Mouse (Mus musculus): ENCODE measurements around the gene Avpi1. TPM values are rescaled to one million over a fixed set of nuclear protein-coding genes. Genes with fewer than 3 reads are reported as not detected.
A peak's percentile ranks its signal among the peaks of the same experiment; 100 is the strongest.

The Avpi1 gene
- polyA plus RNA-seq, 1 experiment = 41.1 TPM

- H3K4me1 ChIP-seq (ENCODE audit: control insufficient read depth, insufficient read depth, low read length) = no peaks in the 10 kb centered on the region
- H3K4me3 ChIP-seq (ENCODE audit: insufficient read depth, low read length) = no peak overlapping the region
- no peak overlapping the region for H3K27ac ChIP-seq (ENCODE audit: insufficient read depth, low read length)
- no peak for TF ChIP-seq POLR2A (IDR thresholded peaks at IDR 0.05; ENCODE audit: extremely low read depth, insufficient read depth, low read length)
- no peak for TF ChIP-seq CTCF (IDR thresholded peaks at IDR 0.05; ENCODE audit: extremely low read depth, insufficient read depth, low read length)
These were observed 7.3 kb upstream of the Avpi1 start for GRCm38 (mm10) chr19:42136126-42136525.

GRCm38 (mm10) chr19:42135070-42135469 is 6.2 kb upstream of the Avpi1 start:
- no peaks in the 10 kb centered on the region; the same call in 1 of the 2 replicates for H3K4me1 ChIP-seq (ENCODE audit: control insufficient read depth, insufficient read depth, low read length)
- H3K4me3 ChIP-seq (ENCODE audit: insufficient read depth, low read length) = no peak overlapping the region
- no peak overlapping the region for H3K27ac ChIP-seq (ENCODE audit: insufficient read depth, low read length)
- no peak for TF ChIP-seq CTCF (IDR thresholded peaks at IDR 0.05; ENCODE audit: extremely low read depth, insufficient read depth, low read length)
- no peak for TF ChIP-seq POLR2A (IDR thresholded peaks at IDR 0.05; ENCODE audit: extremely low read depth, insufficient read depth, low read length)

GRCm38 (mm10) chr19:42131101-42131500 is 2.2 kb upstream of the Avpi1 start:
- Histone ChIP-seq H3K27ac (ENCODE audit: insufficient read depth, low read length) (no peak overlapping the region), H3K4me1 (ENCODE audit: control insufficient read depth, insufficient read depth, low read length) (peaks cover 3% of the 10 kb centered on the region), H3K4me3 (ENCODE audit: insufficient read depth, low read length) (no peak overlapping the region)
- TF ChIP-seq POLR2A (IDR thresholded peaks at IDR 0.05; ENCODE audit: extremely low read depth, insufficient read depth, low read length) (no peak), CTCF (IDR thresholded peaks at IDR 0.05; ENCODE audit: extremely low read depth, insufficient read depth, low read length) (no peak)

DNA sequence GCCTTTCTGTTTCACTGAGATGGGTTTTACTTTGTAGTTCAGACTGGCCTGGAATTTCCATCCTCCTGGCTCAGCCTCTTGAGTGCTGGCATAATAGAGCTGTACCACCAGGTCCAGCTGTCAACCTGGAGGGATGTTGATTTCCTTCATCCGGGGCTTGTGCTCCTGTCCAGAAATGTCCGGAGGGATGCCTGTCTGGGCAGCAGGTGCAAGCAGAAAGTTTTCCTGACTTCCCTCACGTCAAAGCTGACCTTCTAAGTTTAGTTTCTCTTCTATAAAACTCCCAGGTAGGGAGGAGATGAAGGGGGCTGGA is 1.4 kb upstream of the Avpi1 start:
- TF ChIP-seq POLR2A (IDR thresholded peaks at IDR 0.05; ENCODE audit: extremely low read depth, insufficient read depth, low read length) = no peak
- TF ChIP-seq CTCF (IDR thresholded peaks at IDR 0.05; ENCODE audit: extremely low read depth, insufficient read depth, low read length) = no peak
- H3K27ac ChIP-seq (ENCODE audit: insufficient read depth, low read length) = peak overlapping the region; percentile 84
- H3K4me1 ChIP-seq (ENCODE audit: control insufficient read depth, insufficient read depth, low read length) = peaks cover 4% of the 10 kb centered on the region
- H3K4me3 ChIP-seq (ENCODE audit: insufficient read depth, low read length) = no peak overlapping the region

DNA sequence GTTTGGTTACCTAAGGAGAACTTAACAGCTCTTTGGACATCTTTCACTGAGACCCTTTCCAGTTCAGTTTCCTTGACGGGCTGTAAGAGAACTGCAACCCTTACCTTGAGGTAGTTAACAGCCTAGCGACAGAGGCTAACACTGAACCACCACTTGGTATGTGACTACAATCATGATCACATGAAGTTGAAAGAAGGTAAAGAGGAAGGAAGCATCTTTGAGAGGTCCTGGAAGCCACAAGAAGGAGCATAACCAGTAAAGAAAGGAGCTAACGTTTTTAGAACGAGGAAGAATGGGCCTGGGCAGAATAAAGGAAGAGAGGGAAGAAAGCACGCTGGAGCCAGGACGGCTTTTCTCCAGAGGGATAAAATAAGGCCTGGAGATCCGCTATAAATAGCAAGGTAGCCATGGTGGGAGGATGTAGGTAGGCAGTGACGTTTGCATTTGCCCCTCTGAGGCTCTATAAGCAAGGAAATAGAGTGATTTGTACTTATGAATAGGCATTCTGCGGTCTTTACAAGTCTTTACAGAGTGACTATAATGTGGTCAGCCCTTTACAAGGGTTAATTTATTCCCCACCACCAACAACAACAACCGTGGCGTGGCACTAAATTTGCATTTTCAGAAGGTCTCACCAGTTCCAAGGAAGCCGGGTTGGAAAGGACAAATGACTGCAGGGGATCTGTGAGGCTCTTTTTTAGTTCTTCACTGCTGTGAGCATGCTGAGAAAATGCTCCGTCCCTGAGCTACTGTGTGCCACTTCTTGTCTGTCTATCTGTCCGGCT is 842 bp upstream of the Avpi1 start:
- Histone ChIP-seq H3K27ac (ENCODE audit: insufficient read depth, low read length) (peak overlapping the region; percentile 84), H3K4me1 (ENCODE audit: control insufficient read depth, insufficient read depth, low read length) (peaks cover 4% of the 10 kb centered on the region), H3K4me3 (ENCODE audit: insufficient read depth, low read length) (peak overlapping the region; percentile 60)
- TF ChIP-seq CTCF (IDR thresholded peaks at IDR 0.05; ENCODE audit: extremely low read depth, insufficient read depth, low read length) (no peak), POLR2A (IDR thresholded peaks at IDR 0.05; ENCODE audit: extremely low read depth, insufficient read depth, low read length) (no peak)

DNA sequence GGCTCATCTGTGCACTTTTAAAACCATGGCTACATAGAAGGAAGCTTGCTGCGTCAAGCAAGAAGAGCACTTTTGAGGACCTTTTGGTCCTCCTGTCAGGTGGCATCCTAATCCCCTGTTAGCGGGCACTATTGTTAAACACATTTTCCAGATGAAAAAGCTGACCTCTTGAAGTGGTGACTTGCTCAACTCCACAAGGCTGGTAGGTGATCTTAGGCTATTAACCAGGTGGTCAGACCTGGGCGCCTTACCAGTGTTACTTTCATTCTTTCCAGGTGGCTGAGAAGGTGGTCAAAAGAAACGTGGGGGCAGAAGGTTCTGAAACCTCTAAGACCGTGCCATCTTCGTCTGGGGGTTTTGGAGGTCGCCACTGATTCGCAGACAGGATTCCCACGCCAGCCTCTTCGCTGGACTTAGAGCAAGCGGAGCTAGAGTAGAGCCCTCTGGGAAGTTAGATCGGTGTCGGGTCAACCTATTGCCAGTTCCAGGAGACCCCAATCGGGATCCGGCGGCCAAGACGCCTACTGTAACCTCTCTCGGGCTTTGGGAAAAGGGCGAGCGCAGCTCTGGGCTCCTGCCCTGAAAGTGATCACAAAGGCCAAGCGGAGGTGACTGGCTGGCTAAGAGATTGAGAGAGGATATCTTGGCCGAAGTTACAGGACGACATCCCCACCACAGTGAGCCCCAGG is 663 bp downstream of the Avpi1 start:
- Histone ChIP-seq H3K4me1 (ENCODE audit: control insufficient read depth, insufficient read depth, low read length) (peaks cover 4% of the 10 kb centered on the region), H3K27ac (ENCODE audit: insufficient read depth, low read length) (peak overlapping the region; percentile 48), H3K4me3 (ENCODE audit: insufficient read depth, low read length) (peak overlapping the region; percentile 60)
- no peak for TF ChIP-seq CTCF (IDR thresholded peaks at IDR 0.05; ENCODE audit: extremely low read depth, insufficient read depth, low read length)
- TF ChIP-seq POLR2A (IDR thresholded peaks at IDR 0.05; ENCODE audit: extremely low read depth, insufficient read depth, low read length) = no peak

GRCm38 (mm10) chr19:42127024-42127423 is 1.8 kb downstream of the Avpi1 start:
- Histone ChIP-seq H3K27ac (ENCODE audit: insufficient read depth, low read length) (no peak overlapping the region), H3K4me3 (ENCODE audit: insufficient read depth, low read length) (no peak overlapping the region), H3K4me1 (ENCODE audit: control insufficient read depth, insufficient read depth, low read length) (peaks cover 4% of the 10 kb centered on the region)
- no peak for TF ChIP-seq CTCF (IDR thresholded peaks at IDR 0.05; ENCODE audit: extremely low read depth, insufficient read depth, low read length)
- TF ChIP-seq POLR2A (IDR thresholded peaks at IDR 0.05; ENCODE audit: extremely low read depth, insufficient read depth, low read length) = no peak

- TF ChIP-seq CTCF (IDR thresholded peaks at IDR 0.05; ENCODE audit: extremely low read depth, insufficient read depth, low read length) = no peak
- no peak for TF ChIP-seq POLR2A (IDR thresholded peaks at IDR 0.05; ENCODE audit: extremely low read depth, insufficient read depth, low read length)
- Histone ChIP-seq H3K4me1 (ENCODE audit: control insufficient read depth, insufficient read depth, low read length) (peaks cover 4% of the 10 kb centered on the region), H3K27ac (ENCODE audit: insufficient read depth, low read length) (no peak overlapping the region), H3K4me3 (ENCODE audit: insufficient read depth, low read length) (no peak overlapping the region)
These were observed 2.6 kb downstream of the Avpi1 start for GRCm38 (mm10) chr19:42126219-42126605.

DNA sequence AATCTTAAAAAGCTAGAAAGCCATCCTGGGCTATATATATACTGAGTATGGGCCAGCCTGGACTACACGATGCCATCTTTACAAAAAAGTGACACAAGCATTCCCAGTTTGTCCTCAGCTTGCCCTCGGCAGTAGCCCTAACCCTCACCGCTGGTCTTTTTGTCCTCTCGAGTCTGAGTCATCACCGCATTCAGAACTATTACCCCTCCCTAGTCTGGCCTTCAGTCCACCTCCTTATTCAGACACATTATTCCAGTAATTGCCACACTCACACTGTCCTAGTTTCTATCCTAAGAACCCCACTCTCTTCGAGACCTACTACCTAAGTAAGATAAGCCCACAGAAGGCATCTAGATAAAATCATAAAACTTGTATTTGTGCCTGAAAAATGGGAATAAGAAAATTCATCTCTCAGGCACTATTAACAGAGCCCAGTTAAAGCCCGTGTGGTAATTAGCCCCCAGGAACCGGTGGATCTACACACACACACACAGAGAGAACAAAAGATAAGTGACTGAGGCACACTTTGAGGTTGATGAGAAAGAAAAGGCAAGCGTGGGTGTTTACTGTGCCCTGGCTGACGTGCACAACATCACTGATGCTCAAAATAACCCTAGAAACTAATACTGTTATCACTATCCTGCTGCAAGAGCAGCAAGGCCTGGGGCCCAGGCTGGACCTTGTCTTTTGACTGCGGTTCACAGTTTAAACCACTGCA is 3.2 kb downstream of the Avpi1 start:
- Histone ChIP-seq H3K27ac (ENCODE audit: insufficient read depth, low read length) (no peak overlapping the region), H3K4me3 (ENCODE audit: insufficient read depth, low read length) (no peak overlapping the region), H3K4me1 (ENCODE audit: control insufficient read depth, insufficient read depth, low read length) (peaks cover 4% of the 10 kb centered on the region)
- TF ChIP-seq POLR2A (IDR thresholded peaks at IDR 0.05; ENCODE audit: extremely low read depth, insufficient read depth, low read length) = no peak
- TF ChIP-seq CTCF (IDR thresholded peaks at IDR 0.05; ENCODE audit: extremely low read depth, insufficient read depth, low read length) = no peak
